ENCODE assay signal across 23 mouse cellular contexts in the genomic region with DNA sequence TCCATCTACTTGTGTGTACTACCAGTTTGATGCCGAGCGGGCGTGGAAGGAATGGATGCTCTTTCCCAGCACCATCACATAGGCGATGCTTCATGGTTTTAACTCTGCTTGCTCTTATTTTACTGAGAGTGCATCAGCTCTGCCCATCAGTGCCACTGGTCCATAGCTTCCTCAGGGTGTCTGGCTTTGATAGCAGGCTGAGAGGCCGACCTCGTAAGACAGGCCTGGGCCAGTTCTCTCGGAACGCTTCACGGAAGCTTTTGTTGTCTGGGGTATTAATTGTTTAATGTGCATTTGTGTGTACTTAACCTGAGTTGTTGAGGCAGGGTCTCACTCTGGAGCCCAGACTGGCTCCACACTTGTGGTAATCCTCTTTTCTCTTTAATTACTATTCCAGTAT. TPM values are rescaled to one million over a fixed set of nuclear protein-coding genes. Genes with fewer than 3 reads are reported as not detected.
A peak's percentile ranks its signal among the peaks of the same experiment; 100 is the strongest.
DNase-seq lines count a peak whose midpoint lies in the region; ATAC-seq lines count a peak whose summit lies in the region.
"Had no signal": no experiment of that assay in that cellular context is flagged by ENCODE, and none has a peak within 500 bp of the region (broad histone marks: within the 10 kb centered on the region; RNA-seq: fewer than 3 reads in every experiment).

No protein-coding gene starts in this region.

- ATAC-seq in embryonic facial prominence, embryonic 14.5 days (ENCODE audit: low read depth): no peak
- ATAC-seq in hindbrain, embryonic 11.5 days (ENCODE audit: low FRiP score): no peak
- ATAC-seq: activated CD4-positive, CD25-positive, alpha-beta regulatory T cell, adult 4 months; CD4-positive, CD25-positive, alpha-beta regulatory T cell, adult 4 months; Patski had no signal

- no peaks in the 10 kb centered on the region for H3K9me3 ChIP-seq in embryonic facial prominence, embryonic 14.5 days (ENCODE audit: control insufficient read depth, low read length)
- H3K9me3 ChIP-seq in embryonic facial prominence, embryonic 10.5 days: no peaks in the 10 kb centered on the region
- no peaks in the 10 kb centered on the region for H3K9me3 ChIP-seq in limb, embryonic 10.5 days (replicated peaks)
- no peaks in the 10 kb centered on the region for H3K9me3 ChIP-seq in hindbrain, embryonic 11.5 days (ENCODE audit: control insufficient read depth, low read length)
- H3K9me3 ChIP-seq: G1E had no signal

- H3K27me3 ChIP-seq in embryonic facial prominence, embryonic 14.5 days (replicated peaks; ENCODE audit: control insufficient read depth, insufficient read depth, low read length): no peaks in the 10 kb centered on the region
- peaks cover 61% of the 10 kb centered on the region for H3K27me3 ChIP-seq in embryonic facial prominence, embryonic 10.5 days (replicated peaks; ENCODE audit: low read depth, poor library complexity, severe bottlenecking)
- no peaks in the 10 kb centered on the region; the same call in 1 of the 2 replicates for H3K27me3 ChIP-seq in limb, embryonic 10.5 days (ENCODE audit: low read depth, poor library complexity, severe bottlenecking)
- no peaks in the 10 kb centered on the region for H3K27me3 ChIP-seq in hindbrain, embryonic 11.5 days (ENCODE audit: control insufficient read depth, insufficient read depth, low read length)
- H3K27me3 ChIP-seq: CH12.LX, Patski had no signal

- H3K36me3 ChIP-seq in embryonic facial prominence, embryonic 14.5 days (ENCODE audit: control insufficient read depth, insufficient read depth, low read length): no peaks in the 10 kb centered on the region
- no peaks in the 10 kb centered on the region for H3K36me3 ChIP-seq in embryonic facial prominence, embryonic 10.5 days (replicated peaks)
- H3K36me3 ChIP-seq in limb, embryonic 10.5 days: no peaks in the 10 kb centered on the region
- H3K36me3 ChIP-seq in hindbrain, embryonic 11.5 days (ENCODE audit: control insufficient read depth, insufficient read depth, low read length): no peaks in the 10 kb centered on the region
- H3K36me3 ChIP-seq: G1E had no signal

- no peak overlapping the region for H3K4me3 ChIP-seq in embryonic facial prominence, embryonic 14.5 days (ENCODE audit: low read depth, low read length)
- H3K4me3 ChIP-seq in embryonic facial prominence, embryonic 10.5 days: no peak overlapping the region
- H3K4me3 ChIP-seq in limb, embryonic 10.5 days: no peak overlapping the region
- H3K4me3 ChIP-seq in hindbrain, embryonic 11.5 days (ENCODE audit: low read depth, low read length): no peak overlapping the region

- DNase-seq in embryonic facial prominence, embryonic 14.5 days (ENCODE audit: low spot score): peak; percentile 12
- DNase-seq in embryonic facial prominence, embryonic 10.5 days (ENCODE audit: low spot score): no peak
- DNase-seq in heart, adult 11 months: peak; percentile 73
- no peak for DNase-seq in heart, adult 8-10 months (ENCODE audit: low spot score)
- peak; percentile 31 for DNase-seq in testis, postnatal 10 days (ENCODE audit: low spot score)
- no peak for DNase-seq in testis, postnatal 14 days (ENCODE audit: low spot score)
- DNase-seq in limb, embryonic 10.5 days (ENCODE audit: low spot score): peak; percentile 24
- no peak for DNase-seq in hindbrain, embryonic 11.5 days (ENCODE audit: low spot score)
- DNase-seq: adrenal gland, adult 2 months; adrenal gland, adult 8-10 months; adrenal gland, postnatal 10 days; adrenal gland, postnatal 14 days; adrenal gland, postnatal 25 days; adrenal gland, postnatal 36 days; B cell, adult 2 months; cerebellum, adult 11 months; cerebellum, adult 11-12 months had no signal

- WGBS in embryonic facial prominence, embryonic 14.5 days: 80% methylated on average over 9 of the region's 9 CpGs
- 83% methylated on average over 9 of the region's 9 CpGs for WGBS in embryonic facial prominence, embryonic 10.5 days
- WGBS in limb, embryonic 10.5 days: 91% methylated on average over 9 of the region's 9 CpGs
- 86% methylated on average over 9 of the region's 9 CpGs for WGBS in hindbrain, embryonic 11.5 days

- no peaks in the 10 kb centered on the region for H3K4me1 ChIP-seq in embryonic facial prominence, embryonic 14.5 days (ENCODE audit: control insufficient read depth, insufficient read depth, low read length)
- peaks cover 3% of the 10 kb centered on the region; the same call in 1 of the 2 replicates for H3K4me1 ChIP-seq in embryonic facial prominence, embryonic 10.5 days
- peaks cover 17% of the 10 kb centered on the region for H3K4me1 ChIP-seq in limb, embryonic 10.5 days
- H3K4me1 ChIP-seq in hindbrain, embryonic 11.5 days (replicated peaks; ENCODE audit: control insufficient read depth, insufficient read depth, low read length): no peaks in the 10 kb centered on the region

- no peak overlapping the region for H3K4me2 ChIP-seq in embryonic facial prominence, embryonic 14.5 days (ENCODE audit: low read depth, low read length)
- H3K4me2 ChIP-seq in hindbrain, embryonic 11.5 days (replicated peaks; ENCODE audit: low read depth, low read length): no peak overlapping the region

- no peak overlapping the region for H3K9ac ChIP-seq in embryonic facial prominence, embryonic 14.5 days (ENCODE audit: low read depth, low read length)
- H3K9ac ChIP-seq in hindbrain, embryonic 11.5 days (ENCODE audit: low read depth, low read length): no peak overlapping the region

- H3K27ac ChIP-seq in embryonic facial prominence, embryonic 14.5 days (replicated peaks; ENCODE audit: low read depth, low read length): no peak overlapping the region
- H3K27ac ChIP-seq in embryonic facial prominence, embryonic 10.5 days (replicated peaks): no peak overlapping the region
- H3K27ac ChIP-seq in limb, embryonic 10.5 days: no peak overlapping the region
- H3K27ac ChIP-seq in hindbrain, embryonic 11.5 days (ENCODE audit: low read depth, low read length): no peak overlapping the region

RNA-seq across cellular contexts. Expression of gene Slc41a2, which starts 44.3 kb away (rescaled TPM):
- polyA plus RNA-seq in embryonic facial prominence, embryonic 14.5 days (2014; fragmentation: Nextera tagmentation; extraction: Ambion mirVana): 3.9 and 4.9 TPM in 2 replicates
- 0.21 and 0.27 TPM in 2 replicates for polyA plus RNA-seq in embryonic facial prominence, embryonic 10.5 days (2016; fragmentation: Nextera tagmentation; extraction: Ambion mirVana)
- total RNA-seq in heart, adult 8-10 months (2022): 1 to 10 TPM in 3 of 4 experiments, under 1 TPM in 1; 0.88 to 2.9 (median 1.9) TPM
- polyA plus RNA-seq in limb, embryonic 10.5 days (2016; fragmentation: Nextera tagmentation; extraction: Ambion mirVana): 0.25 and 0.41 TPM in 2 replicates
- 0.90 and 1.4 TPM in 2 replicates for polyA plus RNA-seq in hindbrain, embryonic 11.5 days (2014; fragmentation: Nextera tagmentation; extraction: Ambion mirVana)
- total RNA-seq: MEL had no signal
- polyA plus RNA-seq: G1E had no signal

Comparison
In these comparisons a context has a peak if more than half of its experiments do, and no peak if none do; other contexts are left out.
1. DNase-seq: peak in embryonic facial prominence, embryonic 14.5 days (single experiment), heart, adult 11 months (single experiment), testis, postnatal 10 days (single experiment) and limb, embryonic 10.5 days (single experiment); none in embryonic facial prominence, embryonic 10.5 days (single experiment), heart, adult 8-10 months (single experiment), testis, postnatal 14 days (single experiment) and hindbrain, embryonic 11.5 days (single experiment).